Mouse (Mus musculus): ENCODE results near the gene Hivep3.

DNA sequence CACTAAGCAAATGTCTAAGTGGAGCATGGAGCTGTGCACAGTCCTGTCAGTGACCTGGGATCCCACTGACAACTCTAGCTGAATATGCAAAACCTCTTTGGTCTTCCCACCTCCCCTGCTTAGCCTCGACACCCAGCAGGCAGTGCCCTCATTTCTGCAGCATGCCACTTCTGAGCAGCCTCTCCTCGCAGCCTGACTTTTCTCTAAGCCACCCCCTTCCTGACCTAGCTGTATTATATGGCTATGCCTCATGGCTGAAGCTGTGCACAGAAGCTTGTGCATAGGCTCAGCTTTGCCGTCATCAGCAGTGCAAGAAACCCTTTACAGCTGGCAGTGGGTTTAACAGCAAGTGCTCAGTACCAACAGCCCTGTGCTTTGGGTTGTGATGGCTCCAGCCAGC lies 163.0 kb downstream of the Hivep3 start:
- TF ChIP-seq POLR2A (IDR thresholded peaks at IDR 0.05; ENCODE audit: control insufficient read depth, extremely low read depth, insufficient read depth, low read length, poor library complexity) (no peak), CTCF (IDR thresholded peaks at IDR 0.05; ENCODE audit: borderline replicate concordance, control insufficient read depth, extremely low read depth, insufficient read depth, low read length, poor library complexity) (no peak)

All from thymus, adult 2 months (tissue).